Mouse (Mus musculus): ENCODE measurements around the gene Hmgb1.

Gene Hmgb1

GRCm38 (mm10) chr5:149097841-149098240, 86.4 kb downstream of the Hmgb1 start:
- DNase-seq, result no peak

GRCm38 (mm10) chr5:149096284-149096683, 88.0 kb downstream of the Hmgb1 start:
- DNase-seq, result no peak

- DNase-seq, result no peak
These were observed 91.4 kb downstream of the Hmgb1 start for GRCm38 (mm10) chr5:149092926-149093325.

GRCm38 (mm10) chr5:149092526-149092925, 91.8 kb downstream of the Hmgb1 start:
- no peak for DNase-seq

GRCm38 (mm10) chr5:149091256-149091655, 93.0 kb downstream of the Hmgb1 start:
- DNase-seq, result no peak

GRCm38 (mm10) chr5:149089860-149090259, 94.4 kb downstream of the Hmgb1 start:
- DNase-seq, result no peak

GRCm38 (mm10) chr5:149089456-149089855, 94.8 kb downstream of the Hmgb1 start:
- DNase-seq, result no peak

- no peak for DNase-seq
These were observed 95.4 kb downstream of the Hmgb1 start for GRCm38 (mm10) chr5:149088891-149089290.

- DNase-seq, result no peak
These were observed 96.1 kb downstream of the Hmgb1 start for GRCm38 (mm10) chr5:149088149-149088548.

GRCm38 (mm10) chr5:149086382-149087244, 97.7 kb downstream of the Hmgb1 start:
- no peak for DNase-seq

- no peak for DNase-seq
These were observed 103.8 kb downstream of the Hmgb1 start for GRCm38 (mm10) chr5:149080466-149080865.

- no peak for DNase-seq
These were observed 104.5 kb downstream of the Hmgb1 start for GRCm38 (mm10) chr5:149079758-149080150.

GRCm38 (mm10) chr5:149079018-149079757, 105.1 kb downstream of the Hmgb1 start:
- DNase-seq, result no peak

- DNase-seq, result no peak
These were observed 107.2 kb downstream of the Hmgb1 start for GRCm38 (mm10) chr5:149077136-149077535.

- no peak for DNase-seq
These were observed 112.7 kb downstream of the Hmgb1 start for GRCm38 (mm10) chr5:149071546-149071945.

GRCm38 (mm10) chr5:149068745-149069144, 115.5 kb downstream of the Hmgb1 start:
- no peak for DNase-seq

- no peak for DNase-seq
These were observed 116.0 kb downstream of the Hmgb1 start for GRCm38 (mm10) chr5:149068247-149068740.

- DNase-seq, result no peak
These were observed 116.8 kb downstream of the Hmgb1 start for GRCm38 (mm10) chr5:149067501-149067961.

GRCm38 (mm10) chr5:149062833-149063232, 121.5 kb downstream of the Hmgb1 start:
- no peak for DNase-seq

- peak; percentile 22 for DNase-seq
These were observed 130.7 kb downstream of the Hmgb1 start for GRCm38 (mm10) chr5:149053352-149054168.

- DNase-seq, result peak; percentile 98
These were observed 131.6 kb downstream of the Hmgb1 start for GRCm38 (mm10) chr5:149052421-149053338.
